Mouse (Mus musculus) heart, embryonic 11.5 days (tissue): ENCODE data around the gene Tor1aip1. TPM values are rescaled to one million over a fixed set of nuclear protein-coding genes. Genes with fewer than 3 reads are reported as not detected.
"Not testable (repeated sequence)": the region's sequence is repeated elsewhere in the genome, so short reads cannot be mapped to it uniquely, and the experiment has no call there.

Experiments used
- ATAC-seq: fragments of 200-750 bp; cut with Nextera tagmentation; replicated peaks from 2 replicates; pipeline ENCODE4 v1.8.0; 2017; ENCODE audit warnings: moderate library complexity; ENCODE audit not compliant: insufficient number of reproducible peaks, low FRiP score, low TSS enrichment
- H3K27ac ChIP-seq: fragments of 300-500 bp; sonication (generic); 2 replicates; pipeline ENCODE4 v1.5.1; 2014; ENCODE audit warnings: mild to moderate bottlenecking, low read depth, low read length
- H3K27me3 ChIP-seq: fragments of 300-500 bp; sonication (generic); 2 replicates; pipeline ENCODE4 v1.6.1; 2014; ENCODE audit warnings: mild to moderate bottlenecking, low read length, mixed read lengths; ENCODE audit not compliant: control insufficient read depth, insufficient read depth
- H3K36me3 ChIP-seq: fragments of 300-500 bp; sonication (generic); 2 replicates; pipeline ENCODE4 v1.6.1; 2014; ENCODE audit warnings: mild to moderate bottlenecking, low read length, moderate library complexity, mixed read lengths; ENCODE audit not compliant: control insufficient read depth, insufficient read depth
- H3K4me1 ChIP-seq: fragments of 300-500 bp; sonication (generic); 2 replicates; pipeline ENCODE4 v1.6.1; 2014; ENCODE audit warnings: low read length; ENCODE audit not compliant: control insufficient read depth, insufficient read depth
- H3K4me2 ChIP-seq: fragments of 300-500 bp; sonication (generic); 2 replicates; pipeline ENCODE4 v1.6.1; 2014; ENCODE audit warnings: mild to moderate bottlenecking, moderate library complexity
- H3K4me3 ChIP-seq: fragments of 300-500 bp; sonication (generic); 2 replicates; pipeline ENCODE4 v1.5.1; 2014; ENCODE audit warnings: low read depth, low read length
- H3K9ac ChIP-seq: fragments of 300-500 bp; sonication (generic); 2 replicates; pipeline ENCODE4 v1.6.1; 2014; ENCODE audit warnings: mild to moderate bottlenecking, low read depth, low read length, moderate library complexity
- H3K9me3 ChIP-seq: fragments of 300-500 bp; sonication (generic); replicated peaks from 2 replicates; pipeline ENCODE4 v1.6.1; 2016; ENCODE audit warnings: low read length; ENCODE audit not compliant: control insufficient read depth
- WGBS: fragments of 180-500 bp; shearing (Covaris S2); extraction: QIAGEN DNeasy Blood & Tissue Kit; methylation state at CpG from one replicate; pipeline ENCODE4 v1.1.7; 2014; ENCODE audit not compliant: insufficient replicate concordance; 5-methylcytosine and 5-hydroxymethylcytosine counted together
- polyA plus RNA-seq: library from polyadenylated mRNA; unstranded; fragments of >200 nt; fragmentation: Nextera tagmentation; extraction: Ambion mirVana; gene quantifications from 2 replicates; pipeline ENCODE4 v1.2.1, GENCODE M21; 2014

Tor1aip1 gene
- polyA plus RNA-seq, 1 experiment from 2014 or later, result 37.6 TPM

GRCm38 (mm10) chr1:156040731-156041401 lies 4.6 kb upstream of the Tor1aip1 start:
- peaks cover 12% of the 10 kb centered on the region for H3K4me1 ChIP-seq
- no peaks in the 10 kb centered on the region for H3K27me3 ChIP-seq
- peak overlapping the region; percentile 58 for H3K4me3 ChIP-seq
- H3K36me3 ChIP-seq, result no peaks in the 10 kb centered on the region
- WGBS, result 1% methylated on average over 22 of the region's 22 CpGs
- H3K27ac ChIP-seq, result peak overlapping the region; percentile 60
- peak; percentile 80 for ATAC-seq
- peak overlapping the region; percentile 80 for H3K4me2 ChIP-seq
- H3K9me3 ChIP-seq, result no peaks in the 10 kb centered on the region
- peak overlapping the region; percentile 72 for H3K9ac ChIP-seq

- Histone ChIP-seq H3K4me1 (peaks cover 12% of the 10 kb centered on the region), H3K27ac (peak overlapping the region; percentile 60)
- 62% methylated on average over 7 of the region's 7 CpGs for WGBS
- H3K4me3 ChIP-seq, H3K4me2 ChIP-seq, H3K9ac ChIP-seq, H3K36me3 ChIP-seq, ATAC-seq, H3K9me3 ChIP-seq, H3K27me3 ChIP-seq: not testable (repeated sequence)
These were observed 3.7 kb upstream of the Tor1aip1 start for GRCm38 (mm10) chr1:156039989-156040388.

- ATAC-seq, result no peak
- Histone ChIP-seq H3K4me3 (0 out of 2 replicates have a peak overlapping the region, but pooled peaks have one; percentile 6), H3K27me3 (no peaks in the 10 kb centered on the region), H3K27ac (peak overlapping the region; percentile 61), H3K4me1 (peaks cover 10% of the 10 kb centered on the region), H3K9ac (peak overlapping the region; percentile 25; the same call in 1 of the 2 replicates), H3K9me3 (no peaks in the 10 kb centered on the region), H3K36me3 (peaks cover 3% of the 10 kb centered on the region), H3K4me2 (peak overlapping the region; percentile 81)
- 38% methylated on average over 5 of the region's 5 CpGs for WGBS
These were observed 884 bp upstream of the Tor1aip1 start for GRCm38 (mm10) chr1:156037144-156037583.

GRCm38 (mm10) chr1:156035269-156035929 lies 881 bp downstream of the Tor1aip1 start, which contains the start of gene Tor1aip2:
Gene Tor1aip2, plus strand, starts transcription at chr1:156035403.
- under 1% methylated on average over 50 of the region's 59 CpGs for WGBS
- peak within 1 kb of the TSS; percentile 94 for H3K9ac ChIP-seq
- H3K4me3 ChIP-seq, result peak within 1 kb of the TSS; percentile 70
- H3K9me3 ChIP-seq, result no peaks in the 10 kb centered on the region
- peak within 1 kb of the TSS; percentile 100 for H3K27ac ChIP-seq
- H3K4me1 ChIP-seq, result peaks cover 6% of the 10 kb centered on the region; the same call in 1 of the 2 replicates
- ATAC-seq, result peak; percentile 79
- H3K4me2 ChIP-seq, result peak within 1 kb of the TSS; percentile 81
- H3K36me3 ChIP-seq, result peaks cover 16% of the 10 kb centered on the region
- H3K27me3 ChIP-seq, result no peaks in the 10 kb centered on the region

GRCm38 (mm10) chr1:156034661-156035060 lies 1.6 kb downstream of the Tor1aip1 start:
- 30% methylated on average over 1 of the region's 1 CpGs for WGBS
- H3K4me3 ChIP-seq, result peak overlapping the region; percentile 70
- peaks cover 6% of the 10 kb centered on the region; the same call in 1 of the 2 replicates for H3K4me1 ChIP-seq

GRCm38 (mm10) chr1:156033921-156034320 lies 2.4 kb downstream of the Tor1aip1 start:
- H3K4me1 ChIP-seq, result peaks cover 6% of the 10 kb centered on the region; the same call in 1 of the 2 replicates
- peaks cover 22% of the 10 kb centered on the region for H3K36me3 ChIP-seq
- no peak overlapping the region for H3K27ac ChIP-seq
- no peaks in the 10 kb centered on the region for H3K9me3 ChIP-seq
- no peak for ATAC-seq
- H3K4me2 ChIP-seq, result no peak overlapping the region
- H3K27me3 ChIP-seq, result no peaks in the 10 kb centered on the region
- no peak overlapping the region for H3K4me3 ChIP-seq
- 94% methylated on average over 7 of the region's 7 CpGs for WGBS
- no peak overlapping the region for H3K9ac ChIP-seq

More at GRCm38 (mm10) chr1:156034661-156035060, 1.6 kb downstream of the Tor1aip1 start:
- no peak for ATAC-seq
- no peaks in the 10 kb centered on the region for H3K27me3 ChIP-seq
- H3K36me3 ChIP-seq, result peaks cover 18% of the 10 kb centered on the region
- H3K4me2 ChIP-seq, result peak overlapping the region; percentile 81
- H3K27ac ChIP-seq, result peak overlapping the region; percentile 100; the same call in 1 of the 2 replicates
- H3K9me3 ChIP-seq, result no peaks in the 10 kb centered on the region
- H3K9ac ChIP-seq, result peak overlapping the region; percentile 94

GRCm38 (mm10) chr1:156028340-156028975 lies 7.8 kb downstream of the Tor1aip1 start:
- no peak overlapping the region for H3K4me3 ChIP-seq
- no peaks in the 10 kb centered on the region for H3K9me3 ChIP-seq
- peaks cover 24% of the 10 kb centered on the region for H3K36me3 ChIP-seq
- no peak overlapping the region for H3K27ac ChIP-seq
- 86% methylated on average over 4 of the region's 4 CpGs for WGBS
- H3K9ac ChIP-seq, result no peak overlapping the region
- H3K4me2 ChIP-seq, result no peak overlapping the region
- no peak for ATAC-seq
- H3K27me3 ChIP-seq, result no peaks in the 10 kb centered on the region
- no peaks in the 10 kb centered on the region for H3K4me1 ChIP-seq

GRCm38 (mm10) chr1:156027849-156028248 lies 8.4 kb downstream of the Tor1aip1 start:
- no peak overlapping the region for H3K9ac ChIP-seq
- ATAC-seq, result no peak
- no peaks in the 10 kb centered on the region for H3K4me1 ChIP-seq
- no peaks in the 10 kb centered on the region for H3K9me3 ChIP-seq
- no peak overlapping the region for H3K4me2 ChIP-seq
- 91% methylated on average over 3 of the region's 3 CpGs for WGBS
- H3K36me3 ChIP-seq, result peaks cover 21% of the 10 kb centered on the region
- no peak overlapping the region for H3K27ac ChIP-seq
- H3K27me3 ChIP-seq, result no peaks in the 10 kb centered on the region
- H3K4me3 ChIP-seq, result no peak overlapping the region
